Mouse (Mus musculus) cerebellum, postnatal 14 days (tissue): ENCODE measurements around the gene Casz1.

ENCODE experiments used
- DNase-seq, 2 experiments: peaks; one replicate each; pipeline ENCODE4 v3.0.0; 2021; ENCODE audit warnings: mixed read lengths in 2 of 2

The Casz1 gene

GRCm38 (mm10) chr4:148847636-148848035, 43.4 kb downstream of the Casz1 start:
- DNase-seq: no peak

GRCm38 (mm10) chr4:148849437-148849836, 45.2 kb downstream of the Casz1 start:
- no peak for DNase-seq

GRCm38 (mm10) chr4:148853057-148853456, 48.8 kb downstream of the Casz1 start:
- DNase-seq: no peak

GRCm38 (mm10) chr4:148854093-148854492, 49.9 kb downstream of the Casz1 start:
- no peak for DNase-seq

- no peak for DNase-seq
Measured at GRCm38 (mm10) chr4:148855527-148855926, 51.3 kb downstream of the Casz1 start.

GRCm38 (mm10) chr4:148856216-148856615, 52.0 kb downstream of the Casz1 start:
- no peak for DNase-seq

- DNase-seq: no peak
Measured at GRCm38 (mm10) chr4:148857398-148858084, 53.3 kb downstream of the Casz1 start.

GRCm38 (mm10) chr4:148858194-148858593, 54.0 kb downstream of the Casz1 start:
- no peak for DNase-seq

GRCm38 (mm10) chr4:148859415-148859814, 55.2 kb downstream of the Casz1 start:
- no peak for DNase-seq

GRCm38 (mm10) chr4:148859906-148860491, 55.8 kb downstream of the Casz1 start:
- no peak for DNase-seq

- no peak for DNase-seq
Measured at GRCm38 (mm10) chr4:148860636-148861035, 56.4 kb downstream of the Casz1 start.

GRCm38 (mm10) chr4:148866812-148867470, 62.7 kb downstream of the Casz1 start:
- no peak for DNase-seq

- DNase-seq: peak; percentile 96 to 98
Measured at GRCm38 (mm10) chr4:148867721-148868397, 63.6 kb downstream of the Casz1 start.

GRCm38 (mm10) chr4:148869566-148869965, 65.3 kb downstream of the Casz1 start:
- DNase-seq: peak; percentile 84 to 91

- no peak for DNase-seq
Measured at GRCm38 (mm10) chr4:148870496-148870895, 66.3 kb downstream of the Casz1 start.

- peak; percentile 94 to 98 for DNase-seq
Measured at GRCm38 (mm10) chr4:148871751-148872334, 67.6 kb downstream of the Casz1 start.

- no peak for DNase-seq
Measured at GRCm38 (mm10) chr4:148872372-148872771, 68.1 kb downstream of the Casz1 start.

- DNase-seq: peak; percentile 41 to 44
Measured at GRCm38 (mm10) chr4:148872783-148873182, 68.6 kb downstream of the Casz1 start.

- no peak for DNase-seq
Measured at GRCm38 (mm10) chr4:148876166-148876565, 71.9 kb downstream of the Casz1 start.

- DNase-seq: no peak
Measured at GRCm38 (mm10) chr4:148876867-148877266, 72.6 kb downstream of the Casz1 start.

- DNase-seq: peak in 1 of 2 experiments; percentile 51
Measured at GRCm38 (mm10) chr4:148878192-148878983, 74.2 kb downstream of the Casz1 start.

- no peak for DNase-seq
Measured at GRCm38 (mm10) chr4:148878984-148879610, 74.9 kb downstream of the Casz1 start.
